Mouse (Mus musculus): ENCODE measurements around the gene Pard3b.

GRCm38 (mm10) chr1:61967807-61968206 lies 329.2 kb downstream of the Pard3b start:
- no peak for TF ChIP-seq POLR2A (IDR thresholded peaks at IDR 0.05; ENCODE audit: insufficient read depth, low read depth, low read length)
- no peak for TF ChIP-seq CTCF (IDR thresholded peaks at IDR 0.05; ENCODE audit: insufficient read depth, low read depth, low read length)
